Mouse (Mus musculus) G1E (cell line): Measurements from ENCODE around the gene Rrp1.

Experiments
- CTCF ChIP-seq: IDR thresholded peaks from 2 replicates; pipeline ENCODE4 v1.5.1; 2012; ENCODE audit warnings: low read depth, low read length, inconsistent platforms, mixed read lengths
- GATA1 ChIP-seq: IDR thresholded peaks from 2 replicates; pipeline ENCODE4 v1.6.1; 2012; ENCODE audit warnings: borderline replicate concordance, low read length, inconsistent platforms, mixed read lengths
- GATA2 ChIP-seq: IDR thresholded peaks from 2 replicates; pipeline ENCODE4 v1.6.1; 2012; ENCODE audit warnings: low read depth, low read length, inconsistent platforms, borderline replicate concordance
- POLR2AphosphoS5 ChIP-seq: IDR thresholded peaks from 2 replicates; pipeline ENCODE4 v1.6.1; 2012; ENCODE audit warnings: low read depth, low read length, inconsistent platforms; ENCODE audit not compliant: insufficient replicate concordance
- TAL1 ChIP-seq: conservative IDR thresholded peaks from 2 replicates; pipeline ENCODE4 v1.6.1; 2012; ENCODE audit warnings: low read depth, low read length, inconsistent platforms, mixed read lengths

GRCm38 (mm10) chr10:78395377-78395776, 17.5 kb downstream of the Rrp1 start:
- TF ChIP-seq CTCF, result no peak
- TF ChIP-seq TAL1, result no peak
- no peak for TF ChIP-seq POLR2AphosphoS5
- TF ChIP-seq GATA1, result no peak
- no peak for TF ChIP-seq GATA2
